Mouse (Mus musculus): Measurements from ENCODE around the gene Abhd4. TPM values are rescaled to one million over a fixed set of nuclear protein-coding genes. Genes with fewer than 3 reads are reported as not detected.

Abhd4 gene
- polyA plus RNA-seq, 1 experiment from 2014 or later = 42.5 TPM

- DNase-seq (ENCODE audit: extremely low spot score, low spot score) = no peak
- Histone ChIP-seq H3K9me3 (no peaks in the 10 kb centered on the region), H3K27me3 (ENCODE audit: poor library complexity, severe bottlenecking) (peaks cover 7% of the 10 kb centered on the region), H3K27ac (peak overlapping the region; percentile 27; the same call in 1 of the 2 replicates), H3K36me3 (replicated peaks) (peaks cover 21% of the 10 kb centered on the region), H3K4me1 (peaks cover 52% of the 10 kb centered on the region), H3K4me3 (no peak overlapping the region)
- WGBS = 65% methylated on average over 9 of the region's 9 CpGs
Measured at GRCm38 (mm10) chr14:54232811-54233558, 21.0 kb upstream of the Abhd4 start.

GRCm38 (mm10) chr14:54233559-54234143 is 20.3 kb upstream of the Abhd4 start:
- DNase-seq (ENCODE audit: extremely low spot score, low spot score) = no peak
- 82% methylated on average over 16 of the region's 16 CpGs for WGBS
- Histone ChIP-seq H3K36me3 (replicated peaks) (peaks cover 28% of the 10 kb centered on the region), H3K4me3 (no peak overlapping the region), H3K27me3 (ENCODE audit: poor library complexity, severe bottlenecking) (peaks cover 7% of the 10 kb centered on the region), H3K9me3 (no peaks in the 10 kb centered on the region), H3K4me1 (peaks cover 45% of the 10 kb centered on the region), H3K27ac (peak overlapping the region; percentile 27; the same call in 1 of the 2 replicates)

- H3K27ac ChIP-seq = peak overlapping the region; percentile 27; the same call in 1 of the 2 replicates
- 85% methylated on average over 20 of the region's 20 CpGs for WGBS
- peaks cover 37% of the 10 kb centered on the region for H3K4me1 ChIP-seq
Measured at GRCm38 (mm10) chr14:54234231-54235040, 19.6 kb upstream of the Abhd4 start.

GRCm38 (mm10) chr14:54235825-54236540 is 18.0 kb upstream of the Abhd4 start:
- DNase-seq (ENCODE audit: extremely low spot score, low spot score) = no peak
- Histone ChIP-seq H3K9me3 (no peaks in the 10 kb centered on the region), H3K27ac (no peak overlapping the region), H3K27me3 (ENCODE audit: poor library complexity, severe bottlenecking) (no peaks in the 10 kb centered on the region; the same call in 1 of the 2 replicates), H3K36me3 (replicated peaks) (peaks cover 47% of the 10 kb centered on the region), H3K4me1 (peaks cover 34% of the 10 kb centered on the region), H3K4me3 (no peak overlapping the region)
- WGBS = 87% methylated on average over 5 of the region's 5 CpGs

More at GRCm38 (mm10) chr14:54234231-54235040, 19.6 kb upstream of the Abhd4 start:
- Histone ChIP-seq H3K9me3 (no peaks in the 10 kb centered on the region), H3K4me3 (no peak overlapping the region), H3K27me3 (ENCODE audit: poor library complexity, severe bottlenecking) (peaks cover 1% of the 10 kb centered on the region), H3K36me3 (replicated peaks) (peaks cover 35% of the 10 kb centered on the region)
- no peak for DNase-seq (ENCODE audit: extremely low spot score, low spot score)

GRCm38 (mm10) chr14:54236881-54237280 is 17.1 kb upstream of the Abhd4 start:
- no peak for DNase-seq (ENCODE audit: extremely low spot score, low spot score)
- H3K4me1 ChIP-seq = peaks cover 34% of the 10 kb centered on the region
- H3K27ac ChIP-seq = no peak overlapping the region
- peaks cover 5% of the 10 kb centered on the region; the same call in 1 of the 2 replicates for H3K9me3 ChIP-seq
- H3K4me3 ChIP-seq = no peak overlapping the region
- no peaks in the 10 kb centered on the region for H3K27me3 ChIP-seq (ENCODE audit: poor library complexity, severe bottlenecking)
- H3K36me3 ChIP-seq (replicated peaks) = peaks cover 56% of the 10 kb centered on the region
- WGBS = 92% methylated on average over 5 of the region's 5 CpGs

GRCm38 (mm10) chr14:54239002-54239736 is 14.8 kb upstream of the Abhd4 start:
- Histone ChIP-seq H3K27ac (no peak overlapping the region), H3K27me3 (ENCODE audit: poor library complexity, severe bottlenecking) (no peaks in the 10 kb centered on the region), H3K4me3 (no peak overlapping the region), H3K4me1 (peaks cover 19% of the 10 kb centered on the region), H3K36me3 (replicated peaks) (peaks cover 75% of the 10 kb centered on the region), H3K9me3 (peaks cover 5% of the 10 kb centered on the region; the same call in 1 of the 2 replicates)
- WGBS = 26% methylated on average over 7 of the region's 7 CpGs
- peak; percentile 74 for DNase-seq (ENCODE audit: extremely low spot score, low spot score)

GRCm38 (mm10) chr14:54240542-54240941 is 13.4 kb upstream of the Abhd4 start:
- H3K4me1 ChIP-seq = peaks cover 11% of the 10 kb centered on the region
- peaks cover 5% of the 10 kb centered on the region; the same call in 1 of the 2 replicates for H3K9me3 ChIP-seq
- no peak for DNase-seq (ENCODE audit: extremely low spot score, low spot score)
- no peak overlapping the region for H3K4me3 ChIP-seq
- no peaks in the 10 kb centered on the region for H3K27me3 ChIP-seq (ENCODE audit: poor library complexity, severe bottlenecking)
- no peak overlapping the region for H3K27ac ChIP-seq
- peaks cover 67% of the 10 kb centered on the region for H3K36me3 ChIP-seq (replicated peaks)
- 88% methylated on average over 5 of the region's 5 CpGs for WGBS

GRCm38 (mm10) chr14:54244183-54244582 is 9.8 kb upstream of the Abhd4 start:
- H3K4me1 ChIP-seq = peaks cover 18% of the 10 kb centered on the region
- H3K27ac ChIP-seq = no peak overlapping the region
- H3K4me3 ChIP-seq = no peak overlapping the region
- H3K9me3 ChIP-seq = peaks cover 5% of the 10 kb centered on the region; the same call in 1 of the 2 replicates
- 60% methylated on average over 3 of the region's 3 CpGs for WGBS
- peaks cover 81% of the 10 kb centered on the region for H3K36me3 ChIP-seq (replicated peaks)
- no peak for DNase-seq (ENCODE audit: extremely low spot score, low spot score)
- no peaks in the 10 kb centered on the region for H3K27me3 ChIP-seq (ENCODE audit: poor library complexity, severe bottlenecking)

GRCm38 (mm10) chr14:54246232-54246631 is 7.8 kb upstream of the Abhd4 start:
- peaks cover 76% of the 10 kb centered on the region for H3K36me3 ChIP-seq (replicated peaks)
- H3K27ac ChIP-seq = no peak overlapping the region
- peaks cover 34% of the 10 kb centered on the region for H3K4me1 ChIP-seq
- H3K27me3 ChIP-seq (ENCODE audit: poor library complexity, severe bottlenecking) = no peaks in the 10 kb centered on the region
- no peak for DNase-seq (ENCODE audit: extremely low spot score, low spot score)
- WGBS = 88% methylated on average over 3 of the region's 3 CpGs
- peaks cover 5% of the 10 kb centered on the region; the same call in 1 of the 2 replicates for H3K9me3 ChIP-seq
- no peak overlapping the region for H3K4me3 ChIP-seq

- no peak for DNase-seq (ENCODE audit: extremely low spot score, low spot score)
- Histone ChIP-seq H3K27ac (no peak overlapping the region), H3K9me3 (no peaks in the 10 kb centered on the region), H3K4me3 (no peak overlapping the region), H3K36me3 (replicated peaks) (peaks cover 49% of the 10 kb centered on the region), H3K4me1 (peaks cover 43% of the 10 kb centered on the region), H3K27me3 (ENCODE audit: poor library complexity, severe bottlenecking) (no peaks in the 10 kb centered on the region)
- WGBS = 72% methylated on average over 9 of the region's 9 CpGs
Measured at GRCm38 (mm10) chr14:54249326-54249725, 4.7 kb upstream of the Abhd4 start.

GRCm38 (mm10) chr14:54250122-54250521 is 3.9 kb upstream of the Abhd4 start:
- Histone ChIP-seq H3K27ac (no peak overlapping the region), H3K9me3 (no peaks in the 10 kb centered on the region), H3K36me3 (replicated peaks) (peaks cover 45% of the 10 kb centered on the region), H3K4me1 (peaks cover 49% of the 10 kb centered on the region), H3K27me3 (ENCODE audit: poor library complexity, severe bottlenecking) (no peaks in the 10 kb centered on the region), H3K4me3 (no peak overlapping the region)
- DNase-seq (ENCODE audit: extremely low spot score, low spot score) = no peak
- 71% methylated on average over 4 of the region's 4 CpGs for WGBS
